Mouse (Mus musculus) B cell, adult 67 days (primary cell): ENCODE data around the gene Zfp456. TPM values are rescaled to one million over a fixed set of nuclear protein-coding genes. Genes with fewer than 3 reads are reported as not detected.

Source experiments
- total RNA-seq, 2 experiments: library from RNA; stranded (reverse); gene quantifications; 4 replicates each; pipeline ENCODE4 v1.2.4; 2023

The Zfp456 gene
- 10 to 100 TPM; 12.0 to 13.6 TPM for total RNA-seq

GRCm38 (mm10) chr13:67375050-67375911, at the start of gene Zfp456, which contains the start of gene Gm28041:
Gene Zfp456, minus strand, starts transcription at chr13:67375810.
Gene Gm28041, minus strand, starts transcription at chr13:67375733.

GRCm38 (mm10) chr13:67421207-67421857, 45.7 kb upstream of the Zfp456 start, which contains the start of gene Zfp459:
Gene Zfp459, minus strand, starts transcription at chr13:67421418.

GRCm38 (mm10) chr13:67399183-67399903, 23.7 kb upstream of the Zfp456 start, which contains the start of gene Zfp429:
Gene Zfp429, minus strand, starts transcription at chr13:67399819.

GRCm38 (mm10) chr13:67360131-67360744, 15.4 kb downstream of the Zfp456 start, which contains the start of the genes Gm28044 and Zfp953:
Gene Gm28044, minus strand, starts transcription at chr13:67360536.
Gene Zfp953, minus strand, starts transcription at chr13:67360605.

GRCm38 (mm10) chr13:67332019-67332724, 43.4 kb downstream of the Zfp456 start, which contains the start of gene Zfp595:
Gene Zfp595, minus strand, starts transcription at chr13:67332570.

Other genes starting within 250 kb of the Zfp456 start
- gene Rsl1, start 202.6 kb downstream of the Zfp456 start, total RNA-seq = 10 to 100 TPM; 18.3 to 22.3 TPM
- gene Zfp455, start 181.3 kb downstream of the Zfp456 start, total RNA-seq = 1 to 10 TPM; 2.8 to 5.2 TPM
- 1 to 10 TPM; 2.1 to 4.1 TPM for gene Zfp458, start 97.3 kb downstream of the Zfp456 start, total RNA-seq
- 1 to 10 TPM; 1.1 to 5.4 TPM for gene Zfp457, start 69.3 kb downstream of the Zfp456 start, total RNA-seq
- 10 to 100 TPM; 15.0 to 19.8 TPM for gene Zfp595, start 43.2 kb downstream of the Zfp456 start, total RNA-seq
- 1 to 10 TPM; 1.2 to 4.3 TPM for gene Gm28044, start 15.3 kb downstream of the Zfp456 start, total RNA-seq
- 10 to 100 TPM; 10.2 to 13.3 TPM for gene Zfp953, start 15.2 kb downstream of the Zfp456 start, total RNA-seq
- 1 to 10 TPM; 2.4 to 4.4 TPM for gene Gm28041, start 77 bp downstream of the Zfp456 start, total RNA-seq
- gene Zfp429, start 24.0 kb upstream of the Zfp456 start, total RNA-seq = 10 to 100 TPM; 17.7 to 23.2 TPM
- gene Zfp459, start 45.6 kb upstream of the Zfp456 start, total RNA-seq = 1 to 10 TPM; 3.4 to 3.5 TPM
- 1 to 10 TPM; 6.5 to 7.0 TPM for gene Zfp874a, start 75.8 kb upstream of the Zfp456 start, total RNA-seq
- gene Zfp874b, start 108.4 kb upstream of the Zfp456 start, total RNA-seq = 10 to 100 TPM; 12.2 to 17.1 TPM
- gene Zfp58, start 124.7 kb upstream of the Zfp456 start, total RNA-seq = 10 to 100 TPM; 13.3 to 16.8 TPM
- gene Gm26965, start 150.3 kb upstream of the Zfp456 start, total RNA-seq = not detected
- 10 to 100 TPM; 24.1 to 31.2 TPM for gene Zfp87, start 150.4 kb upstream of the Zfp456 start, total RNA-seq
- gene Zfp748, start 178.0 kb upstream of the Zfp456 start, total RNA-seq = 10 to 100 TPM; 11.5 to 15.2 TPM
- 10 to 100 TPM; 19.8 to 20.3 TPM for gene Zfp729b, start 233.9 kb upstream of the Zfp456 start, total RNA-seq